Mouse (Mus musculus) neural tube, embryonic 12.5 days (tissue): ENCODE measurements around the gene Gm26566. TPM values are rescaled to one million over a fixed set of nuclear protein-coding genes. Genes with fewer than 3 reads are reported as not detected.

Source experiments
- polyA plus RNA-seq: library from polyadenylated mRNA; unstranded; fragments of >200 nt; fragmentation: Nextera tagmentation; extraction: Ambion mirVana; gene quantifications from 2 replicates; pipeline ENCODE4 v1.2.1, GENCODE M21; 2016

Gene Gm26566
- polyA plus RNA-seq, 1 experiment from 2014 or later, result 2.0 TPM

Other genes starting within 250 kb of the Gm26566 start
- gene Ifnb1, start 199.0 kb upstream of the Gm26566 start, polyA plus RNA-seq, result not detected in 2 replicates
- not detected in 2 replicates for gene Ifna15, start 163.6 kb upstream of the Gm26566 start, polyA plus RNA-seq
- not detected in 2 replicates for gene Ifna14, start 150.0 kb upstream of the Gm26566 start, polyA plus RNA-seq
- not detected in 2 replicates for gene Ifna9, start 129.4 kb upstream of the Gm26566 start, polyA plus RNA-seq
- not detected in 2 replicates for gene Ifna12, start 118.4 kb upstream of the Gm26566 start, polyA plus RNA-seq
- gene C87499, start 87.4 kb upstream of the Gm26566 start, polyA plus RNA-seq, result not detected in 2 replicates
- gene Ifna13, start 77.3 kb upstream of the Gm26566 start, polyA plus RNA-seq, result not detected in 2 replicates
- not detected in 2 replicates for gene Ifna16, start 44.9 kb upstream of the Gm26566 start, polyA plus RNA-seq
- gene Ifna2, start 37.9 kb upstream of the Gm26566 start, polyA plus RNA-seq, result not detected in 2 replicates
- not detected in 2 replicates for gene Ifnab, start 30.4 kb upstream of the Gm26566 start, polyA plus RNA-seq
- 127 and 132 TPM in 2 replicates for gene Klhl9, start 660 bp downstream of the Gm26566 start, polyA plus RNA-seq
- not detected in 2 replicates for gene Gm13271, start 33.1 kb downstream of the Gm26566 start, polyA plus RNA-seq
- 0.32 and 0.46 TPM in 2 replicates for gene Gm13283, start 38.3 kb downstream of the Gm26566 start, polyA plus RNA-seq
- 0.22 TPM in 1 of 2 replicates, not detected in the other for gene Gm13290, start 52.0 kb downstream of the Gm26566 start, polyA plus RNA-seq
- not detected in 2 replicates for gene Gm13289, start 55.1 kb downstream of the Gm26566 start, polyA plus RNA-seq
- not detected in 2 replicates for gene Gm13272, start 58.0 kb downstream of the Gm26566 start, polyA plus RNA-seq
- not detected in 2 replicates for gene Ifnz, start 60.3 kb downstream of the Gm26566 start, polyA plus RNA-seq
- gene Gm13276, start 63.9 kb downstream of the Gm26566 start, polyA plus RNA-seq, result not detected in 2 replicates
- not detected in 2 replicates for gene Gm13277, start 66.8 kb downstream of the Gm26566 start, polyA plus RNA-seq
- gene Gm13278, start 69.7 kb downstream of the Gm26566 start, polyA plus RNA-seq, result not detected in 2 replicates
- not detected in 2 replicates for gene Gm13275, start 72.7 kb downstream of the Gm26566 start, polyA plus RNA-seq
- not detected in 2 replicates for gene Gm13279, start 75.6 kb downstream of the Gm26566 start, polyA plus RNA-seq
- gene Gm13285, start 77.9 kb downstream of the Gm26566 start, polyA plus RNA-seq, result 0.58 and 0.77 TPM in 2 replicates
- gene Gm13287, start 81.4 kb downstream of the Gm26566 start, polyA plus RNA-seq, result not detected in 2 replicates
- not detected in 2 replicates for gene Gm13288, start 83.7 kb downstream of the Gm26566 start, polyA plus RNA-seq
- gene Ifna7, start 94.4 kb downstream of the Gm26566 start, polyA plus RNA-seq, result not detected in 2 replicates
- not detected in 2 replicates for gene Ifna11, start 98.2 kb downstream of the Gm26566 start, polyA plus RNA-seq
- not detected in 2 replicates for gene Ifna6, start 105.6 kb downstream of the Gm26566 start, polyA plus RNA-seq
- gene Ifna5, start 113.7 kb downstream of the Gm26566 start, polyA plus RNA-seq, result not detected in 2 replicates
- not detected in 2 replicates for gene Ifna4, start 120.1 kb downstream of the Gm26566 start, polyA plus RNA-seq
- not detected in 2 replicates for gene Ifna1, start 128.3 kb downstream of the Gm26566 start, polyA plus RNA-seq
- gene Ifne, start 158.4 kb downstream of the Gm26566 start, polyA plus RNA-seq, result not detected in 2 replicates